Mouse (Mus musculus): ENCODE results near the gene Six5. TPM values are rescaled to one million over a fixed set of nuclear protein-coding genes. Genes with fewer than 3 reads are reported as not detected.
A peak's percentile ranks its signal among the peaks of the same experiment; 100 is the strongest.

Gene Six5
- total RNA-seq, 1 experiment, result 3.0 TPM

DNA sequence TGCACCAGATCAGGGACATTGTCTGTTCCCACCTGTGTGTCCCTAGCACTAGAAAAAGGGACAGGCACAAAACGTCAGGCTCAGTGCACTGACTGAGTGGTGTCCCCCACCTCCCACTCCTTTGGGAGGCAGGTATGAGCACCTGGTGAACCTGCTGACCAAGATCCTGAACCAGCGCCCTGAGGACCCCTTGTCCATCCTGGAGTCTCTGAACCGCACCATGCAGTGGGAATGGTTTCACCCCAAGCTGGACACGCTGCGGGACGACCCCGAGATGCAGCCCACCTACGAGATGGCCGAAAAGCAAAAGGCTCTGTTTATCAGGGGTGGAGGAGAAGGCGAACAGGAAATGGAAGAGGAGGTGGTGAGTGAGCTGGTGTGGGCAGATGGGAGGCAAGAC is 37.0 kb upstream of the Six5 start:
- no peak for TF ChIP-seq HCFC1 (IDR thresholded peaks at IDR 0.05; ENCODE audit: borderline replicate concordance, insufficient read depth, low read length)
- no peak for TF ChIP-seq MAFK (IDR thresholded peaks at IDR 0.05; ENCODE audit: insufficient read depth, low read depth, low read length)
- TF ChIP-seq ZC3H11A (IDR thresholded peaks at IDR 0.05; ENCODE audit: borderline replicate concordance, low read depth, low read length), result no peak
- TF ChIP-seq CHD2 (IDR thresholded peaks at IDR 0.05; ENCODE audit: low read depth, low read length), result no peak
- no peak for TF ChIP-seq ZNF384 (IDR thresholded peaks at IDR 0.05; ENCODE audit: low read depth, low read length)
- H3K9me3 ChIP-seq (ENCODE audit: control insufficient read depth, insufficient read depth, low read depth, low read length), result no peaks in the 10 kb centered on the region
- in situ Hi-C loops (cut with MboI; ENCODE audit: low sequenced_read_pairs in 2 of 2, unreplicated experiment in 2 of 2), result no loop called here
- H3K9ac ChIP-seq (ENCODE audit: insufficient read depth, low read depth, low read length, poor library complexity, severe bottlenecking), result no peak overlapping the region
- H3K4me3 ChIP-seq (ENCODE audit: insufficient read depth in 1 of 2, low read depth in 1 of 2, low read length in 2 of 2, poor library complexity in 1 of 2, severe bottlenecking in 1 of 2), result no peak overlapping the region
- H3K36me3 ChIP-seq (ENCODE audit: control insufficient read depth, insufficient read depth, low read length, poor library complexity, severe bottlenecking), result peaks cover 6% of the 10 kb centered on the region; the same call in 1 of the 2 replicates
- no peak overlapping the region for H3K27ac ChIP-seq (ENCODE audit: insufficient read depth, low read depth, low read length, poor library complexity, severe bottlenecking)
- no peak for DNase-seq (ENCODE audit: low read depth, low spot score)
- peaks cover 0 to 8% of the 10 kb centered on the region in 2 experiments; a peak in 1 of 4 replicates for H3K4me1 ChIP-seq (ENCODE audit: control insufficient read depth in 2 of 2, insufficient read depth in 2 of 2, low read length in 2 of 2, poor library complexity in 1 of 2)

DNA sequence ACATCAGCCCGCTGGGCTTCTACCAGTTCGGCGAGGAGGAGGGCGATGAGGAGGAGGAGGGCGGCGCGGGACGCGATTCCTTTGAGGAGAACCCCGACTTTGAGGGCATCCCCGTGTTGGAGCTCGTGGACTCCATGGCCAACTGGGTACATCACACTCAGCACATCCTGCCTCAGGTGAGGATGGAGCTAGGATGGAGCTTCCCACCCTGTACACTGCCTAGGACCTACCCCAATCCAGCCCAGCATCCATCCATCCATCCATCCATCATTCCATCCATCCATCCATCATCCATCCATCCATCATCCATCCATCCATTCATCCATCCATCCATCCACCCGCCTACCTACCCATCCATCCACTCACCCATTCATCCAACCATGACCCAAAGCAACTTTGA is 28.5 kb upstream of the Six5 start:
- Histone ChIP-seq H3K36me3 (ENCODE audit: control insufficient read depth, insufficient read depth, low read length, poor library complexity, severe bottlenecking) (no peaks in the 10 kb centered on the region), H3K4me1 (ENCODE audit: control insufficient read depth in 2 of 2, insufficient read depth in 2 of 2, low read length in 2 of 2, poor library complexity in 1 of 2) (peaks cover 0 to 5% of the 10 kb centered on the region in 2 experiments; a peak in 1 of 4 replicates), H3K4me3 (ENCODE audit: insufficient read depth in 1 of 2, low read depth in 1 of 2, low read length in 2 of 2, poor library complexity in 1 of 2, severe bottlenecking in 1 of 2) (peak overlapping the region; percentile 41 to 49; a peak in 3 of 4 replicates), H3K9me3 (ENCODE audit: control insufficient read depth, insufficient read depth, low read depth, low read length) (no peaks in the 10 kb centered on the region), H3K27ac (ENCODE audit: insufficient read depth, low read depth, low read length, poor library complexity, severe bottlenecking) (no peak overlapping the region), H3K9ac (ENCODE audit: insufficient read depth, low read depth, low read length, poor library complexity, severe bottlenecking) (0 out of 2 replicates have a peak overlapping the region, but pooled peaks have one; percentile 2)
- TF ChIP-seq ZNF384 (IDR thresholded peaks at IDR 0.05; ENCODE audit: low read depth, low read length) (no peak), HCFC1 (IDR thresholded peaks at IDR 0.05; ENCODE audit: borderline replicate concordance, insufficient read depth, low read length) (no peak), MAFK (IDR thresholded peaks at IDR 0.05; ENCODE audit: insufficient read depth, low read depth, low read length) (no peak)
- in situ Hi-C loops (cut with MboI; ENCODE audit: low sequenced_read_pairs in 2 of 2, unreplicated experiment in 2 of 2), result no loop called here
- DNase-seq (ENCODE audit: low read depth, low spot score), result no peak

DNA sequence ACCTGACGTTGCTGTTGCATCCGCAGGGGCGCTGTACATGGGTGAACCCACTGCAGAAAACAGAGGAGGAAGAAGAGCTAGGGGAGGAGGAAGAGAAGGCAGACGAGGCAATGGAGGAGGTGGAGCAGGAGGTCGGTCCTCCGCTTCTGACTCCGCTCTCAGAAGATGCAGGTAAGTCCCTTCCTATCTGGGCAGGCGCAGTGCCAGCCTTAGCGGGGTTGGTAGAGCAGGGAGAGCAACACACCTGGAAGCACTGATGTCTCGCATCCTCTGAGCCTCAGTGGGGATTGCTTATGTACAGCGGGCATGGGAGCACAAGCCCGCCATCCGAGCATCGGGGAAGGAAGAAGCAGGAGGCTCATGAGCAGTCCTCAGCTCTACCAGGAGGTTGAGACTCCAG is 27.3 kb upstream of the Six5 start:
- H3K4me3 ChIP-seq (ENCODE audit: insufficient read depth in 1 of 2, low read depth in 1 of 2, low read length in 2 of 2, poor library complexity in 1 of 2, severe bottlenecking in 1 of 2), result peak overlapping the region in 1 of 2 experiments; percentile 25; a peak in 1 of 4 replicates
- no peak for DNase-seq (ENCODE audit: low read depth, low spot score)
- H3K4me1 ChIP-seq (ENCODE audit: control insufficient read depth in 2 of 2, insufficient read depth in 2 of 2, low read length in 2 of 2, poor library complexity in 1 of 2), result peaks cover 0 to 5% of the 10 kb centered on the region in 2 experiments; a peak in 1 of 4 replicates
- no peak overlapping the region for H3K9ac ChIP-seq (ENCODE audit: insufficient read depth, low read depth, low read length, poor library complexity, severe bottlenecking)
- H3K36me3 ChIP-seq (ENCODE audit: control insufficient read depth, insufficient read depth, low read length, poor library complexity, severe bottlenecking), result no peaks in the 10 kb centered on the region
- in situ Hi-C loops (cut with MboI; ENCODE audit: low sequenced_read_pairs in 2 of 2, unreplicated experiment in 2 of 2), result no loop called here
- TF ChIP-seq CHD2 (IDR thresholded peaks at IDR 0.05; ENCODE audit: low read depth, low read length), result no peak
- TF ChIP-seq MAFK (IDR thresholded peaks at IDR 0.05; ENCODE audit: insufficient read depth, low read depth, low read length), result no peak
- no peak for TF ChIP-seq ZNF384 (IDR thresholded peaks at IDR 0.05; ENCODE audit: low read depth, low read length)
- no peak for TF ChIP-seq HCFC1 (IDR thresholded peaks at IDR 0.05; ENCODE audit: borderline replicate concordance, insufficient read depth, low read length)
- TF ChIP-seq ZC3H11A (IDR thresholded peaks at IDR 0.05; ENCODE audit: borderline replicate concordance, low read depth, low read length), result no peak
- H3K9me3 ChIP-seq (ENCODE audit: control insufficient read depth, insufficient read depth, low read depth, low read length), result no peaks in the 10 kb centered on the region
- no peak overlapping the region for H3K27ac ChIP-seq (ENCODE audit: insufficient read depth, low read depth, low read length, poor library complexity, severe bottlenecking)

DNA sequence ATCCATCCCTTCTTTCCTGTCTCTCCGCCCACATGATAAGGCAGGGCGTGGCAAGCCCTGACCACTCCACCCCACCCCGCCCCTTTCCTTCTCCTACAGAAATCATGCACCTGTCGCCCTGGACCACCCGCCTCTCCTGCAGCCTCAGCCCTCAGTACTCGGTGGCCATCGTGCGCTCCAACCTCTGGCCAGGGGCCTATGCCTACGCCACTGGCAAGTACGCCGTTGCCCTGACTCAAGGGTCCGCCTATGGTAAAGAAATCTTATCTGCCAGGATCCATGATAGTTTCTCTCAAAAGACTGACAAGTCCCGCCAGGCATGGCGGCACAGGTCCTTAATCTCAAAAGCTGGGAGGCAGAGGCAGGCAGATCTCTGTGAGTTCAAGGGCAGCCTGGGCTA is 26.5 kb upstream of the Six5 start:
- in situ Hi-C loops (cut with MboI; ENCODE audit: low sequenced_read_pairs in 2 of 2, unreplicated experiment in 2 of 2), result no loop called here
- no peaks in the 10 kb centered on the region for H3K9me3 ChIP-seq (ENCODE audit: control insufficient read depth, insufficient read depth, low read depth, low read length)
- peak overlapping the region in 1 of 2 experiments; percentile 4; a peak in 1 of 4 replicates for H3K4me3 ChIP-seq (ENCODE audit: insufficient read depth in 1 of 2, low read depth in 1 of 2, low read length in 2 of 2, poor library complexity in 1 of 2, severe bottlenecking in 1 of 2)
- no peak overlapping the region for H3K27ac ChIP-seq (ENCODE audit: insufficient read depth, low read depth, low read length, poor library complexity, severe bottlenecking)
- no peak for DNase-seq (ENCODE audit: low read depth, low spot score)
- no peak overlapping the region for H3K9ac ChIP-seq (ENCODE audit: insufficient read depth, low read depth, low read length, poor library complexity, severe bottlenecking)
- H3K4me1 ChIP-seq (ENCODE audit: control insufficient read depth in 2 of 2, insufficient read depth in 2 of 2, low read length in 2 of 2, poor library complexity in 1 of 2), result peaks cover 0 to 5% of the 10 kb centered on the region in 2 experiments; a peak in 2 of 4 replicates
- H3K36me3 ChIP-seq (ENCODE audit: control insufficient read depth, insufficient read depth, low read length, poor library complexity, severe bottlenecking), result no peaks in the 10 kb centered on the region
- no peak for TF ChIP-seq MAFK (IDR thresholded peaks at IDR 0.05; ENCODE audit: insufficient read depth, low read depth, low read length)
- TF ChIP-seq ZNF384 (IDR thresholded peaks at IDR 0.05; ENCODE audit: low read depth, low read length), result no peak
- no peak for TF ChIP-seq HCFC1 (IDR thresholded peaks at IDR 0.05; ENCODE audit: borderline replicate concordance, insufficient read depth, low read length)
- TF ChIP-seq ZC3H11A (IDR thresholded peaks at IDR 0.05; ENCODE audit: borderline replicate concordance, low read depth, low read length), result no peak
- TF ChIP-seq CHD2 (IDR thresholded peaks at IDR 0.05; ENCODE audit: low read depth, low read length), result no peak

DNA sequence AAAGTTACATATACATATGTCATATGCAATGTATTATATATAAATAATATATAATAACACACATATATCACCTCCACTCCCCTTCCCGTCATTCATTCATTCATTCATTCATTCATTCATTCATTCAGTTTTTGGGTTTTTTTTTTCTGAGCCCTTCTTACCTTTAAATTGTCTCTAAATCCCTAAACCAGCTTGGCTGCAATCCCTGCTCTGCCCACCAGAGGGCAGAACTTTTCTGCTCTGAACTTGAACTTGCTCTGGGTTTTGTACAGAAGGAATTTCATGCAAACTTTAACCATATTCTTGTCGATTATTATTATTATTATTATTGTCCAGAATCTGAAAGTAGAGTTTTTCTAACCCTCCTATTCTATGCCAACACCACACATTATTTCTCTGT is 25.7 kb upstream of the Six5 start:
- TF ChIP-seq MAFK (IDR thresholded peaks at IDR 0.05; ENCODE audit: insufficient read depth, low read depth, low read length) (no peak), HCFC1 (IDR thresholded peaks at IDR 0.05; ENCODE audit: borderline replicate concordance, insufficient read depth, low read length) (no peak), ZNF384 (IDR thresholded peaks at IDR 0.05; ENCODE audit: low read depth, low read length) (peak; percentile 53; the same call in 1 of the 2 replicates)
- Histone ChIP-seq H3K4me3 (ENCODE audit: insufficient read depth in 1 of 2, low read depth in 1 of 2, low read length in 2 of 2, poor library complexity in 1 of 2, severe bottlenecking in 1 of 2) (no peak overlapping the region), H3K9me3 (ENCODE audit: control insufficient read depth, insufficient read depth, low read depth, low read length) (no peaks in the 10 kb centered on the region), H3K4me1 (ENCODE audit: control insufficient read depth in 2 of 2, insufficient read depth in 2 of 2, low read length in 2 of 2, poor library complexity in 1 of 2) (peaks cover 0 to 5% of the 10 kb centered on the region in 2 experiments; a peak in 2 of 4 replicates), H3K36me3 (ENCODE audit: control insufficient read depth, insufficient read depth, low read length, poor library complexity, severe bottlenecking) (no peaks in the 10 kb centered on the region), H3K9ac (ENCODE audit: insufficient read depth, low read depth, low read length, poor library complexity, severe bottlenecking) (no peak overlapping the region), H3K27ac (ENCODE audit: insufficient read depth, low read depth, low read length, poor library complexity, severe bottlenecking) (no peak overlapping the region)
- in situ Hi-C loops (cut with MboI; ENCODE audit: low sequenced_read_pairs in 2 of 2, unreplicated experiment in 2 of 2), result no loop called here
- peak; percentile 79 for DNase-seq (ENCODE audit: low read depth, low spot score)

Measured in ES-E14 (cell line).